In genomic region chr7:98717438-98717837, GRCm38 (mm10) we compare ENCODE assay signal across 18 mouse cellular contexts. TPM values are rescaled to one million over a fixed set of nuclear protein-coding genes. Genes with fewer than 3 reads are reported as not detected.
DNase-seq lines count a peak whose midpoint lies in the region; ATAC-seq lines count a peak whose summit lies in the region.
"Had no signal": no experiment of that assay in that cellular context is flagged by ENCODE, and none has a peak within 500 bp of the region (broad histone marks: within the 10 kb centered on the region; RNA-seq: fewer than 3 reads in every experiment).

No protein-coding gene starts in this region.

- intact Hi-C loops in heart, postnatal 14 days (cut with DNase I), result no loop called here

- ATAC-seq in inflammation-experienced regulatory T-cells, adult 6 months, result peak; percentile 61
- ATAC-seq: forebrain, embryonic 14.5 days; hindbrain, embryonic 16.5 days; liver, embryonic 12.5 days had no signal

- peak; percentile 66 for DNase-seq in heart, adult 11 months
- no peak for DNase-seq in heart, postnatal 14 days
- DNase-seq in R1 (ENCODE audit: low read depth, low spot score), result peak; percentile 14
- DNase-seq in thymus, postnatal 25 days, result peak; percentile 49
- DNase-seq in left cerebral cortex, adult 11 months (ENCODE audit: low spot score), result no peak
- no peak for DNase-seq in kidney, postnatal 14 days
- no peak for DNase-seq in ovary, adult 18-20 months (ENCODE audit: low spot score)
- DNase-seq: adrenal gland, postnatal 36 days; cerebellum, adult 11 months; cerebellum, adult 9-11 months; gastrocnemius, postnatal 14 days; kidney, adult 2 months; lung, adult 18-20 months; lung, postnatal 10 days had no signal

RNA-seq across cellular contexts. Expression of gene Thap12, which starts 14.5 kb away (rescaled TPM):
- total RNA-seq in heart, postnatal 14 days (2021), result 10 to 100 TPM; 60.5 to 70.9 TPM
- polyA plus RNA-seq in inflammation-experienced regulatory T-cells, adult 6 months (2017; shearing (Covaris generic)), result 10 to 100 TPM; 13.2 to 14.9 (median 13.9) TPM

Comparison
In these comparisons a context has a peak if more than half of its experiments do, and no peak if none do; other contexts are left out.
1. DNase-seq: peak in heart, adult 11 months (single experiment), R1 (single experiment) and thymus, postnatal 25 days (single experiment); none in heart, postnatal 14 days (0 of 2), left cerebral cortex, adult 11 months (single experiment), kidney, postnatal 14 days (single experiment) and ovary, adult 18-20 months (single experiment).